Mouse (Mus musculus): Measurements from ENCODE around the gene Manbal. TPM values are rescaled to one million over a fixed set of nuclear protein-coding genes. Genes with fewer than 3 reads are reported as not detected.
"Not testable (repeated sequence)": the region's sequence is repeated elsewhere in the genome, so short reads cannot be mapped to it uniquely, and the experiment has no call there.

Gene Manbal
- polyA plus RNA-seq, 1 experiment from 2014 or later = 91.0 TPM

DNA sequence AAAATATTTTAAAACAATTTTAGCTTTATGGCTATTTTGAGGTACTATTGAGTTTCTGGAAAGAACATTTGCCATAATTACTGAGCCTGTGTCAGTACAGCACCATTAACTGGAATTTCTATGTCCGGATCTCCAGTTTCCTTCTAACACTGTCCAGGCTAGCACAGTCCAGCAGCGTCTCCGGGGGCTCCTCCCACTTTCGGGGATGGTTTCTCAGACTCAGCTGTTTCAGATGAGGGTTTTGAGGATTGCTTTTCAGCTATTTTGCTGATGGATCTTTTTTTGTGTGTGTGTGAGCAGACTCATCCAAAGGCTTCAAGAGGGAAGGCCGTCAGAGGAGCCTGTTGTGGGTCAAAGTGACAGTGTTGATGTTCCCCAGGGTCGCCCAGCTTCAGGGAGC, 4.3 kb downstream of the Manbal start:
- 84% methylated on average over 6 of the region's 6 CpGs for whole genome bisulfite sequencing
- H3K9ac ChIP-seq (replicated peaks) = no peak overlapping the region

DNA sequence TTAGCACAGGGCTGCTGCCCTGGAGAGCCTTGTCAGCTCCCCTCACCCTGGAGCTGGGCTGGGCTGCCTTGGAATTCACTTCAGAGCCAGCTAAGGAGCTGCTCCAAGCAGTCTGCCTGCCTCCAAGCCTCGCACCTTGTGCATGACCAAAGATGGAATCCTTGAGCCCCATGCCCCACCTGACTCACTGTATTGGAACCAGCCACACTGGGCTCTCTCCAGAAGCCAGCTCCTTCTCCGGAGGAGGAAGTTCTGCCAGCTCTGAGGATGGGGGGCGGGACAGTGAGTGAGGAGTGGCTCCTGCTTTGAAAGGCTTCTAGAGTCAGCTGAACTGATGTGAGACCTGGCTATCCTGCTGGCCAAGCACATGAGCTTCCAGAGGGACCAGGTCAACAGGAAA, 6.3 kb downstream of the Manbal start:
- Histone ChIP-seq H3K4me3 (replicated peaks) (no peak overlapping the region), H3K27ac (no peak overlapping the region), H3K9me3 (no peaks in the 10 kb centered on the region), H3K4me1 (replicated peaks) (peaks cover 34% of the 10 kb centered on the region), H3K36me3 (no peaks in the 10 kb centered on the region; the same call in none of the 2 replicates), H3K27me3 (no peaks in the 10 kb centered on the region), H3K9ac (replicated peaks) (no peak overlapping the region), H3K4me2 (replicated peaks) (no peak overlapping the region)
- ATAC-seq = no peak
- WGBS = 86% methylated on average over 3 of the region's 3 CpGs

More for the DNA sequence above, 4.3 kb downstream of the Manbal start:
- no peaks in the 10 kb centered on the region; the same call in none of the 2 replicates for H3K36me3 ChIP-seq
- no peaks in the 10 kb centered on the region for H3K27me3 ChIP-seq
- H3K9me3 ChIP-seq = no peaks in the 10 kb centered on the region
- no peak overlapping the region for H3K4me3 ChIP-seq (replicated peaks)
- no peak overlapping the region for H3K4me2 ChIP-seq (replicated peaks)
- no peak for ATAC-seq
- no peak overlapping the region for H3K27ac ChIP-seq
- H3K4me1 ChIP-seq (replicated peaks) = peaks cover 41% of the 10 kb centered on the region

DNA sequence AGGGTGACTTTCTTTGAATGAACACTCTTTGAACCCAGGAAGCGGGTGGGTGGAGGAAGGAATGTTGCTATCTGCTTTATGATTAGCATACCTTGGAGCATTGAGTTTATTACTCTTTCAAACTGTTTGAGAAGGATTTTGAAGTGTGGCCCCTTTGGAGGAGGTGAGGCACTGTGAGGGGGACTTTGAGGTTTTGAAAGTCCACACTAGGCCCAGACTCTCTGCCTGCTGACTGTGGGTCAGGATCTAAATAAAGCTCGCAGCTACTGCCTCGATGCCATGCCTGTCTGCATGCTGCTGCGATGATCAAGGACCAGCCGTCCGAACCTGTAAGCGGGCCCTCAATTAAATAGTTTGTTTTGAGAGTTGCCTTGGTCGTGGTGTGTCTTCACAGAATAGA, 7.7 kb downstream of the Manbal start:
- Histone ChIP-seq H3K36me3 (peaks cover 12% of the 10 kb centered on the region), H3K9ac (replicated peaks) (no peak overlapping the region)
- WGBS = 62% methylated on average over 8 of the region's 8 CpGs

DNA sequence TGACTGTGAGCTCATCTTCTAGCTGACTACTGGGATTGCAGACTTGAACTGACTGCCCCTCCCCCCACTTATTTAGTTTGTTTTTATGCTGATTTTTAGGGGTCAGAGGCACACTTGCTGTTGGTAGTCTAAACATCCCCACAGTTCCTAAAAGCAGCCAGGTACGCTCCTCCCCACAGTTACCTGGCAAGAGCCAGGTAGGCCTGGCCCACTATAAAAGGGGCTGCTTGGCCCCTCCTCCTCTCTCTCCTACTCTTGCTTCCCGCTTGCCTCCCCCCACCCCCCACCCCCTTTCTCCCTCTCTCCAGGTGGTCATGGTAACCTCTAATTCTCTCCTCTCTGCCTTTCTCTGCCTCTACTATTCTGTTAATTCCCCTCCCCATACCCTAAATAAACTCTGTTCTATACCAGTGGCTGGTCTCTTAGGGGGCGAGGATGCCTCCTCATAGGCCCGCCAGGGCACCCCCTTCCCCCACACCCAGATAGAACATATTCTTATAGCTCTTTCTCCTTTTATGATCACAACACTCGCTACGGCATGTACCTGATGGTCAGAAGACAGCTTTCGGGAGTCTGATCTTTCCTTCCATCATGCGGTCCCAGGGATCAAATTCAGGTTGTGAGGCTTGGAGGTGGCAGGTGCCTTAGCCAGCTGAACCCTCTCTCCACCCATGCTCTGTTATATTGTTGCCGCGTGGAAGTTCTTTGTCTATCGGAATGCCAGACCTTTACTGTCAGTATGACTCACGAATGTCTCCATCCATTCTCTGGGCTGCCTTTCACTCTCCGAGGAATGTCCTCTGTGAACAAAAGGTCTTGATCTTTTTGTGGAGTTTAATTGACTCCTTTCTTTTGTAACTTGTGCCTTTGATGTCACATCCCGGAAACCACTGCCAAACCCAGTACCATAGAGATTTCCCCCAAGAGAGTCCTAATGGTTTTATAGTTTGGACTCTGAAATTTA, 8.7 kb downstream of the Manbal start:
- Histone ChIP-seq H3K27ac (peak overlapping the region; percentile 15; the same call in 1 of the 2 replicates), H3K36me3 (peaks cover 19% of the 10 kb centered on the region), H3K4me2 (replicated peaks) (peak overlapping the region; percentile 19), H3K4me1 (replicated peaks) (peaks cover 24% of the 10 kb centered on the region), H3K9ac (replicated peaks) (peak overlapping the region; percentile 43), H3K4me3 (replicated peaks) (no peak overlapping the region), H3K9me3 (no peaks in the 10 kb centered on the region), H3K27me3 (no peaks in the 10 kb centered on the region)
- WGBS = 9% methylated on average over 14 of the region's 14 CpGs
- peak; percentile 50; the same call in 1 of the 2 replicates for ATAC-seq

More for the DNA sequence above, 7.7 kb downstream of the Manbal start:
- Histone ChIP-seq H3K27ac (no peak overlapping the region), H3K9me3 (no peaks in the 10 kb centered on the region), H3K4me1 (replicated peaks) (peaks cover 29% of the 10 kb centered on the region), H3K4me2 (replicated peaks) (no peak overlapping the region), H3K27me3 (no peaks in the 10 kb centered on the region), H3K4me3 (replicated peaks) (no peak overlapping the region)
- ATAC-seq = no peak

DNA sequence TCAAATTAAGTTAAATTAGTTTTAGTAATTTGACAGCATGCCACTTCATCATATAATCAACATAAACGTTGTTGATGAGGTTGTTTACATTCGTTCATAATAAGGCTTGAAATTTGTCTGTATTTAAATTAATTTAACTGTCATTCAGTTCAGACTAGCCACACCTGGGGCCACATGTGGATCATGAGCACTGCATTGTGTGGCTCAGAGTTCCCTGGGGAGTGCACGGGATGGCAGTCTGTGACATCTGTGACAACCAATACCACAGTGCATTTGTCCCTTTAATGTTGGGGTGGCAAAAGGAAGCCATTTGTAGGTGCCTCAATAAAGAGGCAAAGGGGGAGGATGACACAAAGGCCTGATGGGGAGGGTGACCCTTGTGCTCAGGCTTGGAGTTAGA, 9.6 kb downstream of the Manbal start:
- H3K9me3 ChIP-seq = no peaks in the 10 kb centered on the region
- WGBS = 41% methylated on average over 3 of the region's 3 CpGs
- no peak for ATAC-seq

DNA sequence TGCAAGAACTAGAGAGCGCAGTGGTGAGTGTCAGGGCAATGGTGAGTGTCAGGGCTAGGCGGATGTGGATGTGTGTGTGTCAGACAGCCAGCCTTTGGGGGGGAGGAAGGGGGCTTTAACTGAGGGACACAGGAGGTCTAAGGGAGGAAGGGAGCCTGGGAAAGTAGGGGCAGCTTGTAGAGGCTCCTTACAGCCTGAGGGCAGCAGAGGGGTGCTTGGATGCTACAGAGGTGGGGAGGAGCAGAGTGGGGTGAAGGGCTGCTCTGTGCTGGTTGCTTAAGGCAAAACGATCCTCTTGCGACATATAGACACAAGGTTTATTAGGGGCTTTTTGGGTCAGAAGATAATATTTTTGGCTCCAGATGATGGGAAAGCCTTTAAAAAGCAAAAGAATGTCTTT, 17.4 kb downstream of the Manbal start:
- peaks cover 19% of the 10 kb centered on the region for H3K4me1 ChIP-seq (replicated peaks)
- H3K27me3 ChIP-seq = no peaks in the 10 kb centered on the region
- no peak overlapping the region for H3K4me2 ChIP-seq (replicated peaks)
- peaks cover 38% of the 10 kb centered on the region for H3K36me3 ChIP-seq
- H3K9ac ChIP-seq (replicated peaks) = no peak overlapping the region
- peak; percentile 50; the same call in 1 of the 2 replicates for ATAC-seq
- H3K9me3 ChIP-seq = no peaks in the 10 kb centered on the region
- no peak overlapping the region for H3K4me3 ChIP-seq (replicated peaks)
- peak overlapping the region; percentile 36 for H3K27ac ChIP-seq
- WGBS = 44% methylated on average over 4 of the region's 4 CpGs

More for the DNA sequence above, 9.6 kb downstream of the Manbal start:
- Histone ChIP-seq H3K27me3 (no peaks in the 10 kb centered on the region), H3K4me2 (replicated peaks) (no peak overlapping the region), H3K4me1 (replicated peaks) (peaks cover 24% of the 10 kb centered on the region), H3K27ac (no peak overlapping the region), H3K4me3 (replicated peaks) (no peak overlapping the region), H3K9ac (replicated peaks) (no peak overlapping the region), H3K36me3 (peaks cover 21% of the 10 kb centered on the region)

DNA sequence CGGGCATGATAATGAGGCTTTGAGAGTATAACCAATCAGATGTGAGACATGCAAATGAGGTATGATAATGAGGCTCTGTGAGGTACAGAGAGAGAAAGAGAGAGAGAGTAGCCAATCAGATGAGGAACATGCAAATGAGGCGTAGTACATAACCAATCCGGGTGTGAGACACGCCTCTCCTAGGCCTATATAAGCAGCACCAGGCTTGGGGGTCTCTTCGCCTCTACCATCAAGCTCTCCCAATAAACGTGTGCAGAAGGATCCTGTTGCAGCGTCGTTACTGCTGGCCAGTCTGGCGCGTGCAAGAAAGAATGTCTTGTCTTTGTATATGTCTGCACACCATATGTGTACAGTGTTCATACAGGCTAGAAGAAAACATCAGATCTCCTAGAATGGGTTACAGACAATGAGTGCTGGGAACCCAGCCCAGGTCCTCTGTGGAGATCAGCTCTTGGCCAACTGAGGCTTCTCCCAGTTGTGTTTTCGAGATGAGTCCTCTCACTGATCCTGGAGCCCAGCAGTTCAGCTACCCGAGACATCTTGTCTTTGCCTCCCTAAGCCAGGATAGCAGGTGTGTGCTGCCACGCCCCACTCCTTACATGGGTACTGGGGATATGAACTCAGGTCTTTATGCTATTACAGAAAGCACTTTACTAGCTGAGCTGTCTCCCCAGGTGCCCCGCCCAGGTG, 21.7 kb downstream of the Manbal start:
- H3K9me3 ChIP-seq; H3K4me3 ChIP-seq (replicated peaks); ATAC-seq; H3K9ac ChIP-seq (replicated peaks); H3K27ac ChIP-seq; H3K27me3 ChIP-seq; H3K4me2 ChIP-seq (replicated peaks): not testable (repeated sequence)
- H3K36me3 ChIP-seq = peaks cover 33% of the 10 kb centered on the region
- WGBS = 94% methylated on average over 14 of the region's 14 CpGs
- H3K4me1 ChIP-seq (replicated peaks) = peaks cover 13% of the 10 kb centered on the region

DNA sequence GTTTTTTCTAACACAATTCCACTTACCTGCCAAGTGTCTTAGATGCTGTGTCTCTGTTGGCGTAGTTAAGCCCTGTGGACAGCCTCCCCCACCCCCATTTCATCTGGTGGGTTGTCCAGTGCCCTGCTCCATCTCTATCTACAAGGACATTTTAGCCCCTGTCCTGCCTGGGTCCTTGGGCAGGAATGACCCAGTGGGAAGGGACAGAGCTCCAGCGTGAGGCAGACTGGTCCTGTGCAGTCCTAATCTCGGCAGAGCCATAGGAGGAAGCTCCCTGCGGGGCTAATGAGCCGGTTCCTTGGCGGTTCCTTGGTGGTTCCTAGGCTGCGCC, 22.2 kb downstream of the Manbal start:
- Histone ChIP-seq H3K4me3 (replicated peaks) (no peak overlapping the region), H3K9me3 (no peaks in the 10 kb centered on the region), H3K4me1 (replicated peaks) (peaks cover 12% of the 10 kb centered on the region), H3K27ac (no peak overlapping the region), H3K4me2 (replicated peaks) (no peak overlapping the region), H3K9ac (replicated peaks) (no peak overlapping the region), H3K27me3 (no peaks in the 10 kb centered on the region), H3K36me3 (peaks cover 31% of the 10 kb centered on the region)
- no peak for ATAC-seq
- WGBS = 82% methylated on average over 7 of the region's 7 CpGs

DNA sequence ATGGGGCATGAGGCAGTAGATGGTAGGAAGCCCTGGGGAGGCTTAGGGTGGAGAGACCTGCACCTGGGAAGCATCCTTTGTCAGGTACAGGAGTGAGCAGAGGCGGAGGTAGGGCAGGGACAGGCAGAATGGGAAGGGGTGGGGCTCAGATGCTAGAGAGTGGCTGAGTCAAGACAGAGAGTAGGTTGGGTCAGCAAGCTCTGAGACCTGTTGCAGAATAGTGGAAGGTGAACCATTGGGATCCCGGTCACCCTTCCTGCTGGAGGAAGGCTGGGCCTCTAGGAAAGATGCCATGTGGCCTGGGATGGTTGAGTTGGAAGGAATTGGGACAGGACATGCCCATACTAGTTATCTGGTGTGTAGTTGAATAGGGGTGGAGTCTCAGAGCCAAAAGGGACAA, 24.9 kb downstream of the Manbal start:
- Histone ChIP-seq H3K9me3 (no peaks in the 10 kb centered on the region), H3K9ac (replicated peaks) (no peak overlapping the region), H3K4me2 (replicated peaks) (no peak overlapping the region), H3K27me3 (no peaks in the 10 kb centered on the region), H3K27ac (no peak overlapping the region), H3K4me1 (replicated peaks) (peaks cover 9% of the 10 kb centered on the region; the same call in 1 of the 2 replicates), H3K4me3 (replicated peaks) (no peak overlapping the region), H3K36me3 (peaks cover 43% of the 10 kb centered on the region)
- 95% methylated on average over 2 of the region's 2 CpGs for WGBS
- no peak for ATAC-seq

DNA sequence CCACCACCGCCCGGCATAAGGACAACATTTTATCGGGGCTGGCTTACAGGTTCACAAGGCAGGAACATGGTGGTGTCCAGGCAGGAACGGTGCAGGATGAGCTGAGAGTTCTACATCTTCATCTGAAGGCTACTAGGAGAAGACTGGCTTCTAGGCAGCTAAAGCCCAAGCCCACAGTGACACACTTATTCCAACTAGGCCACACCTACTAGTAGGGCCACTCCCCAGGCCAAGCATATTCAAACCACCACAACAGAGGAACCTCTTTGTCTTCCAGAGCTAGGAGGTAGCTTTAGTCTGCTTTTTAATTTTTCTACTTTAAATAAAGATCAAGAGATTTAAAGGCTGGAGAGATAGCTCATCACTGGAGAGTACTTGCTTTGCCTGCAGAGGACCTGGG, 26.2 kb downstream of the Manbal start:
- ATAC-seq = no peak

DNA sequence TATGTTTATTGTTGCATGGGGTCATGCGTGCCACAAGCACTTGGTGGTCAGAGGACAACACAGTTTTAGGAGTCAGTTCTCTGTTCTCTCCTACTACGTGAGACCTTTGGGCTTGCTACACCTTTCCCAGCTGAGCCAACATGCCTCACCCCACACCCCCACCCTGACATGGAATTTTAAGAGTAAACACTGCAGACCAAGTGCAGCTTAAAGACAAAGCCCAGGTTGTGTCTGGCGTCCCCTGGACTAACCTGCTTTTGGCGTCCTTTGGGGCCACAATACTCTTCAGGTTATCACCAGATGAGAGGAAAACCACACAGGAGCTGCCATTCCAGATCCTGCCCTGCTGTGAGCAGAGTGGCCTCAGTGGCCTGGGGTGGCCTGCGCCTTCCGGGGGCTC, 27.5 kb downstream of the Manbal start:
- Histone ChIP-seq H3K9ac (replicated peaks) (no peak overlapping the region), H3K27me3 (no peaks in the 10 kb centered on the region), H3K36me3 (peaks cover 50% of the 10 kb centered on the region), H3K27ac (no peak overlapping the region), H3K4me1 (replicated peaks) (peaks cover 9% of the 10 kb centered on the region; the same call in 1 of the 2 replicates), H3K4me2 (replicated peaks) (no peak overlapping the region), H3K4me3 (replicated peaks) (no peak overlapping the region), H3K9me3 (no peaks in the 10 kb centered on the region)
- ATAC-seq = no peak
- 81% methylated on average over 6 of the region's 6 CpGs for WGBS

More for the DNA sequence above, 26.2 kb downstream of the Manbal start:
- Histone ChIP-seq H3K4me2 (replicated peaks) (no peak overlapping the region), H3K9ac (replicated peaks) (no peak overlapping the region), H3K4me3 (replicated peaks) (no peak overlapping the region), H3K36me3 (peaks cover 54% of the 10 kb centered on the region), H3K9me3 (no peaks in the 10 kb centered on the region), H3K27ac (no peak overlapping the region), H3K27me3 (no peaks in the 10 kb centered on the region), H3K4me1 (replicated peaks) (peaks cover 9% of the 10 kb centered on the region; the same call in 1 of the 2 replicates)
- 97% methylated on average over 4 of the region's 4 CpGs for WGBS

DNA sequence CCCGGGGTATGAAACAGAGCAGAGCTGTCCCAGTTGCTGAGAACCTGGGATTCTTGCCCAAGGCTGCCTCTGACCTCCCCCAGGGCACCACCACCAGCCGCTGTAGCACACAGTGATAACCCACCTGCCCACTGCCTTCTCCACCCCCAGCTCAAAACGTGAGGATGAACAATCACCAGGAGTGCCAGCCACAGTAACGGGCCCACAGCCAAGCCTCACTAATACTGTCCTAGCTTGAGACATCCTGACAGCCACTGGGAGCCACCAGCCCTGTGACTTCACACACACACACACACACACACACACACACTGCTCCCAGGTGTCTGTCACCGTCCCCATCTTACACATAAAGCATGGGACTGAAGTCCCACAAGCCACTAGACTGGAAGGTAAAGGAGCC, 28.0 kb downstream of the Manbal start:
- Histone ChIP-seq H3K9ac (replicated peaks) (no peak overlapping the region), H3K4me2 (replicated peaks) (no peak overlapping the region), H3K27ac (no peak overlapping the region), H3K9me3 (no peaks in the 10 kb centered on the region), H3K4me3 (replicated peaks) (no peak overlapping the region), H3K27me3 (no peaks in the 10 kb centered on the region), H3K4me1 (replicated peaks) (peaks cover 9% of the 10 kb centered on the region; the same call in 1 of the 2 replicates), H3K36me3 (peaks cover 48% of the 10 kb centered on the region)
- ATAC-seq = no peak
- 77% methylated on average over 5 of the region's 5 CpGs for WGBS

Data from midbrain, embryonic 13.5 days (tissue).